Mouse (Mus musculus) C2C12 (cell line): ENCODE data around the gene Cux1.

Experiments
- CEBPB ChIP-seq: IDR thresholded peaks from one replicate; pipeline ENCODE4 v1.6.1; 2011; ENCODE audit warnings: low read depth, mild to moderate bottlenecking, control low read depth, moderate library complexity
- CTCF ChIP-seq: IDR thresholded peaks from one replicate; pipeline ENCODE4 v1.5.1; 2011; ENCODE audit not compliant: control insufficient read depth, insufficient read depth, insufficient read length
- FOSL1 ChIP-seq: IDR thresholded peaks from one replicate; pipeline ENCODE4 v1.8.0; 2011; ENCODE audit warnings: mild to moderate bottlenecking, low read length; ENCODE audit not compliant: poor library complexity, insufficient read depth, severe bottlenecking
- MAX ChIP-seq: IDR thresholded peaks from one replicate; pipeline ENCODE4 v1.6.1; 2011; ENCODE audit warnings: mild to moderate bottlenecking, control low read depth
- MYOD1 ChIP-seq: IDR thresholded peaks from one replicate; pipeline ENCODE4 v1.6.1; 2011; ENCODE audit warnings: low read depth; ENCODE audit not compliant: control insufficient read depth, insufficient read length
- MYOG ChIP-seq: IDR thresholded peaks from one replicate; pipeline ENCODE4 v1.6.1; 2011; ENCODE audit not compliant: control insufficient read depth, insufficient read length; ENCODE audit errors: extremely low read depth
- USF1 ChIP-seq: IDR thresholded peaks from one replicate; pipeline ENCODE4 v1.6.1; 2011; ENCODE audit warnings: low read depth, mild to moderate bottlenecking, control low read depth, moderate library complexity

- TF ChIP-seq MAX (no peak), CTCF (no peak), MYOG (no peak), USF1 (no peak), MYOD1 (no peak), CEBPB (no peak), FOSL1 (no peak)
Observed at GRCm38 (mm10) chr5:136535204-136535603, 32.1 kb downstream of the Cux1 start.
